Mouse (Mus musculus): ENCODE measurements around the gene Bfsp2. TPM values are rescaled to one million over a fixed set of nuclear protein-coding genes. Genes with fewer than 3 reads are reported as not detected.

Gene Bfsp2
- polyA plus RNA-seq, 1 experiment from 2014 or later: 0.60 TPM

GRCm38 (mm10) chr9:103398509-103399157, 81.6 kb downstream of the Bfsp2 start:
- Histone ChIP-seq H3K9ac (ENCODE audit: low read depth, low read length) (no peak overlapping the region), H3K36me3 (ENCODE audit: control insufficient read depth, insufficient read depth, low read length) (no peaks in the 10 kb centered on the region), H3K4me2 (no peak overlapping the region), H3K4me3 (ENCODE audit: low read depth, low read length) (no peak overlapping the region), H3K27ac (ENCODE audit: low read depth, low read length) (no peak overlapping the region), H3K27me3 (ENCODE audit: control insufficient read depth, insufficient read depth, low read length) (no peaks in the 10 kb centered on the region), H3K4me1 (ENCODE audit: control insufficient read depth, insufficient read depth, low read length) (no peaks in the 10 kb centered on the region), H3K9me3 (replicated peaks; ENCODE audit: control insufficient read depth, low read length) (no peaks in the 10 kb centered on the region; the same call in 1 of the 2 replicates)
- WGBS (ENCODE audit: insufficient replicate concordance): 65% methylated on average over 21 of the region's 21 CpGs
- no peak for ATAC-seq (replicated peaks; ENCODE audit: insufficient number of reproducible peaks, low FRiP score, low TSS enrichment)

- Histone ChIP-seq H3K27me3 (ENCODE audit: control insufficient read depth, insufficient read depth, low read length) (no peaks in the 10 kb centered on the region), H3K4me1 (ENCODE audit: control insufficient read depth, insufficient read depth, low read length) (no peaks in the 10 kb centered on the region), H3K4me3 (ENCODE audit: low read depth, low read length) (no peak overlapping the region), H3K36me3 (ENCODE audit: control insufficient read depth, insufficient read depth, low read length) (no peaks in the 10 kb centered on the region), H3K9me3 (replicated peaks; ENCODE audit: control insufficient read depth, low read length) (no peaks in the 10 kb centered on the region), H3K4me2 (no peak overlapping the region), H3K9ac (ENCODE audit: low read depth, low read length) (no peak overlapping the region), H3K27ac (ENCODE audit: low read depth, low read length) (no peak overlapping the region)
- ATAC-seq (replicated peaks; ENCODE audit: insufficient number of reproducible peaks, low FRiP score, low TSS enrichment): no peak
- WGBS (ENCODE audit: insufficient replicate concordance): 81% methylated on average over 11 of the region's 11 CpGs
These were observed 87.0 kb downstream of the Bfsp2 start for GRCm38 (mm10) chr9:103393256-103393655.

- Histone ChIP-seq H3K27me3 (ENCODE audit: control insufficient read depth, insufficient read depth, low read length) (no peaks in the 10 kb centered on the region), H3K27ac (ENCODE audit: low read depth, low read length) (no peak overlapping the region), H3K4me2 (no peak overlapping the region), H3K4me1 (ENCODE audit: control insufficient read depth, insufficient read depth, low read length) (peaks cover 4% of the 10 kb centered on the region; the same call in 1 of the 2 replicates), H3K36me3 (ENCODE audit: control insufficient read depth, insufficient read depth, low read length) (no peaks in the 10 kb centered on the region), H3K9ac (ENCODE audit: low read depth, low read length) (no peak overlapping the region), H3K9me3 (replicated peaks; ENCODE audit: control insufficient read depth, low read length) (no peaks in the 10 kb centered on the region), H3K4me3 (ENCODE audit: low read depth, low read length) (no peak overlapping the region)
- ATAC-seq (replicated peaks; ENCODE audit: insufficient number of reproducible peaks, low FRiP score, low TSS enrichment): no peak
- 62% methylated on average over 6 of the region's 6 CpGs for WGBS (ENCODE audit: insufficient replicate concordance)
These were observed 88.3 kb downstream of the Bfsp2 start for GRCm38 (mm10) chr9:103391796-103392372.

DNA sequence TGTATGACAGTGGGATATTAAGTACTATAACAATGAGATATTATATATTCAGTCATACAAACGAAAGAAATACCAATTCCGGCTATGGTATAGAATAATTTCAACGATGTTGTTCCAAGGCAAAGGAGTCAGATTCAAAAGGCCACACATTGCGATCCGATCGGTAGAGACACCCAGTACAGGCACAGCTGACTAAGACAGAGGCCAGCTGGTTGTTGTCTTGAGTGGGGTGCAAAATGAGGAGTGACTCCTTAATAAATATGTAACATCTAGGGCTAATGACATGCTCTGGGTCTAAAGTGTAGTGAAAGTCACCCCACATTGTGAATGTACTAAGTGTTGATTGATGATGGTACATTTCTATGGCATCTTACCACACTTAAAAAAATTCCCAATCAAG, 91.0 kb downstream of the Bfsp2 start:
- Histone ChIP-seq H3K27me3 (ENCODE audit: control insufficient read depth, insufficient read depth, low read length) (no peaks in the 10 kb centered on the region), H3K9me3 (replicated peaks; ENCODE audit: control insufficient read depth, low read length) (no peaks in the 10 kb centered on the region), H3K36me3 (ENCODE audit: control insufficient read depth, insufficient read depth, low read length) (no peaks in the 10 kb centered on the region), H3K9ac (ENCODE audit: low read depth, low read length) (no peak overlapping the region), H3K4me2 (no peak overlapping the region), H3K27ac (ENCODE audit: low read depth, low read length) (no peak overlapping the region), H3K4me3 (ENCODE audit: low read depth, low read length) (no peak overlapping the region), H3K4me1 (ENCODE audit: control insufficient read depth, insufficient read depth, low read length) (peaks cover 5% of the 10 kb centered on the region; the same call in 1 of the 2 replicates)
- 87% methylated on average over 6 of the region's 6 CpGs for WGBS (ENCODE audit: insufficient replicate concordance)
- no peak for ATAC-seq (replicated peaks; ENCODE audit: insufficient number of reproducible peaks, low FRiP score, low TSS enrichment)

- Histone ChIP-seq H3K9ac (ENCODE audit: low read depth, low read length) (no peak overlapping the region), H3K4me2 (no peak overlapping the region), H3K4me3 (ENCODE audit: low read depth, low read length) (no peak overlapping the region), H3K36me3 (ENCODE audit: control insufficient read depth, insufficient read depth, low read length) (no peaks in the 10 kb centered on the region), H3K27ac (ENCODE audit: low read depth, low read length) (no peak overlapping the region), H3K4me1 (ENCODE audit: control insufficient read depth, insufficient read depth, low read length) (peaks cover 5% of the 10 kb centered on the region; the same call in 1 of the 2 replicates), H3K27me3 (ENCODE audit: control insufficient read depth, insufficient read depth, low read length) (no peaks in the 10 kb centered on the region), H3K9me3 (replicated peaks; ENCODE audit: control insufficient read depth, low read length) (no peaks in the 10 kb centered on the region)
- no peak for ATAC-seq (replicated peaks; ENCODE audit: insufficient number of reproducible peaks, low FRiP score, low TSS enrichment)
- 65% methylated on average over 10 of the region's 10 CpGs for WGBS (ENCODE audit: insufficient replicate concordance)
These were observed 93.1 kb downstream of the Bfsp2 start for GRCm38 (mm10) chr9:103387011-103387653.

DNA sequence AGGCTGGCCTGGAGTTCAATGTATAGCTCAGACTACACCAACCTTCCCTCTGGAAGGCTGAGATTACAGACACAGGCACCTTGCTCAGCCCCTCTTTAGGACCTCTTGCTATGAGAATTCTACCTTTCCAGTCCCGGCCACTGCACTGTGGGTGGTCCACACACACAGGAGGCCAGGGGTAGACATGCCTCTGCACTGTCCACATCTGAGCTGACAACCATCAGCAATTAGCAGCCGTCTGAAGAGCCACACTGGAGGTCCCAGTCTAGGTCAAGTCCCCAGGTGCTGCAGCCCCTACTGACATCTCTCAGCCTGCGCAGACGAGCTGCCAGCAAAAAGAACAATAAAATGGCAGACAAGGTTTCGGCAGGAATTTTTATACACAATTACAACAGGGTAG, 93.6 kb downstream of the Bfsp2 start:
- Histone ChIP-seq H3K27me3 (ENCODE audit: control insufficient read depth, insufficient read depth, low read length) (no peaks in the 10 kb centered on the region), H3K9me3 (replicated peaks; ENCODE audit: control insufficient read depth, low read length) (no peaks in the 10 kb centered on the region), H3K4me1 (ENCODE audit: control insufficient read depth, insufficient read depth, low read length) (peaks cover 5% of the 10 kb centered on the region; the same call in 1 of the 2 replicates), H3K4me3 (ENCODE audit: low read depth, low read length) (no peak overlapping the region), H3K36me3 (ENCODE audit: control insufficient read depth, insufficient read depth, low read length) (no peaks in the 10 kb centered on the region), H3K9ac (ENCODE audit: low read depth, low read length) (no peak overlapping the region), H3K27ac (ENCODE audit: low read depth, low read length) (no peak overlapping the region), H3K4me2 (no peak overlapping the region)
- no peak for ATAC-seq (replicated peaks; ENCODE audit: insufficient number of reproducible peaks, low FRiP score, low TSS enrichment)
- 48% methylated on average over 5 of the region's 5 CpGs for WGBS (ENCODE audit: insufficient replicate concordance)

GRCm38 (mm10) chr9:103385600-103385999, 94.6 kb downstream of the Bfsp2 start:
- H3K27me3 ChIP-seq (ENCODE audit: control insufficient read depth, insufficient read depth, low read length): no peaks in the 10 kb centered on the region
- no peaks in the 10 kb centered on the region for H3K9me3 ChIP-seq (replicated peaks; ENCODE audit: control insufficient read depth, low read length)
- H3K9ac ChIP-seq (ENCODE audit: low read depth, low read length): no peak overlapping the region
- H3K4me1 ChIP-seq (ENCODE audit: control insufficient read depth, insufficient read depth, low read length): peaks cover 5% of the 10 kb centered on the region; the same call in 1 of the 2 replicates
- no peak overlapping the region for H3K27ac ChIP-seq (ENCODE audit: low read depth, low read length)
- ATAC-seq (replicated peaks; ENCODE audit: insufficient number of reproducible peaks, low FRiP score, low TSS enrichment): no peak
- H3K4me3 ChIP-seq (ENCODE audit: low read depth, low read length): no peak overlapping the region
- H3K36me3 ChIP-seq (ENCODE audit: control insufficient read depth, insufficient read depth, low read length): no peaks in the 10 kb centered on the region
- 19% methylated on average over 1 of the region's 1 CpGs for WGBS (ENCODE audit: insufficient replicate concordance)
- H3K4me2 ChIP-seq: no peak overlapping the region

DNA sequence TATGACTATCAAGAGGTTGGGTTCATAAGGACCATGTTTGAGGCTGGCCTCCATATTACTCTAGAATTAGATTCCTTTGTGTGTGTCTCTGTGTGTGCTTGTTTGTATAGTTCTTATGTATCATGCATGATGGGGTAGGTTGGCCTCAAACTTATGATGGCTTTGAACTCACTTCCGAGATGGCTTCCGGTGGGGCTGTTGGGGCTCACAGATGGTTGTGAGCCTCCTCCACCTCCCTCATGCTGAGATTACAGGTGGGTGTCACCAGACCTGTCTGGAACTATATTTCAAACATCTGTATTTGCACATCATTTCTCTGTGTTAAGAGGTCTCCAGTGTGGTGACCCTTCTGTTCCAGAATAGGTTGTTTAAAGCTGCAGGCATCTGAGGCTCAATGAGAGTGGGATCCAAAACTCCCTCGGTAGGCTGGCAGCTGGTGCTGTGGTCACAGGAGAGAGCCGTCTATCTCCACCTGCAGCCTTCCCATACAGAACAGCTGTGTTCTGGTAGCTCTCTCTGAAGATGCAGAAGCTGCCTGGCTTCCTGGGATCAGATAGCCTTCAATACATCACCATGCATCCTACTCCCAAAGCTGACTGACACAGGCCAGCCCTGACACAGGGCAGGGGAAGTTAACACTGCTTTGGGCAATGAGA, 96.0 kb downstream of the Bfsp2 start:
- ATAC-seq (replicated peaks; ENCODE audit: insufficient number of reproducible peaks, low FRiP score, low TSS enrichment): no peak
- H3K4me2 ChIP-seq: no peak overlapping the region
- 76% methylated on average over 4 of the region's 4 CpGs for WGBS (ENCODE audit: insufficient replicate concordance)

More for the DNA sequence above, 96.0 kb downstream of the Bfsp2 start:
- H3K4me3 ChIP-seq (ENCODE audit: low read depth, low read length): no peak overlapping the region
- no peak overlapping the region for H3K9ac ChIP-seq (ENCODE audit: low read depth, low read length)
- peaks cover 9% of the 10 kb centered on the region for H3K4me1 ChIP-seq (ENCODE audit: control insufficient read depth, insufficient read depth, low read length)
- H3K9me3 ChIP-seq (replicated peaks; ENCODE audit: control insufficient read depth, low read length): no peaks in the 10 kb centered on the region
- no peaks in the 10 kb centered on the region for H3K27me3 ChIP-seq (ENCODE audit: control insufficient read depth, insufficient read depth, low read length)
- no peaks in the 10 kb centered on the region for H3K36me3 ChIP-seq (ENCODE audit: control insufficient read depth, insufficient read depth, low read length)
- H3K27ac ChIP-seq (ENCODE audit: low read depth, low read length): no peak overlapping the region
